Mouse (Mus musculus) kidney, adult 2 months (tissue): ENCODE results near the gene Ttll1.

Source experiments
- CTCF ChIP-seq: fragments of 200-500 bp; conservative IDR thresholded peaks from 2 replicates; pipeline ENCODE4 v1.5.1; 2011; ENCODE audit warnings: low read depth, mild to moderate bottlenecking, control low read depth, low read length, moderate library complexity, mixed read lengths; ENCODE audit not compliant: insufficient read depth, insufficient read length
- POLR2A ChIP-seq: fragments of 200-500 bp; IDR thresholded peaks from one replicate; pipeline ENCODE4 v1.6.1; 2011; ENCODE audit warnings: low read depth, low read length, control low read depth

DNA sequence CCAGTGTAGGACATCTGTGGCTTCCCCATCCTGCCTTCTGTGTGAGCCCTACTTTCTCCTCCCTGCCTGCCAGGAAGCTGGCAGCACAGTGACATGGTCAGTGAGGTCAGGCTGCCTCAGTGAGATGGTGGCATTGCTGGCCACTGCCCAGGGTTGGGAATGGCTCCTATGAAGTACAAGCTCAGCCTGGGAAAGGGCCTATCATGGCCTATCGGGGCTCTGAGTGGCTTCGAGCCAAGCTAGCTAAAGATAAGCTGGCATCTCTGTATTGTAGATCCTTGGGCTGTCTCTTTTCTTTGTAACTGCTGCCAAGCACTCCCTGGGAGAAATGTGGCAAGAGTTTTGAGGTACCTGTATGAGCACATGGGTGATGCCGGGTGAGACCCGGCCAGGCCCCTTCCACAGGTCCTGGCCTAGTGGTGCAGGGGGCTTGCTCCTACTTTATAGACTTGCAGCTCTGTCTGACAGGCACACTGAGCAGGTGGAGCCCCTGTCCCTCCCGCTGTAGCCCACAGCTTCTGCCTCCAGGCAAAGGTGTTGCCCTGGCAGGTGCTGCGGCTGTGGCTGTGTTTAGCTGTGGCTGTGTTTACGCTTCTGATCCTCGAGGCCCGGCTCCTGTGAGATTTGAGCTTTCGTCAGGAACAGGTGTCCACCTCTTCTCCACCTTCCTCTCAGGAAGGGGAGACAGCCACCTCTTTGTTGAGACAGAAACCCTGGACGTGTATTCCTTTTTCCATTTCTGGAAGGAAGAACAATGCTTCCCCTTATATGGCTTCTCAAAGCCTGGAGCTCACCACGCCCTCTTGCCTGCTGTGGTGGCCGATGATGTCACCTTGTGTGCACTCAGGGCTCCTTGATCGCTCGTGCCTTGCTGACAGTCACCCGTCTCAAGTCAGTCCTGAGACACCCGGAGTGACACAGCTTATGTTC is 24.5 kb upstream of the Ttll1 start:
- TF ChIP-seq POLR2A (no peak), CTCF (no peak)
